Comparison of ENCODE assay signal across 8 mouse cellular contexts in the genomic region with DNA sequence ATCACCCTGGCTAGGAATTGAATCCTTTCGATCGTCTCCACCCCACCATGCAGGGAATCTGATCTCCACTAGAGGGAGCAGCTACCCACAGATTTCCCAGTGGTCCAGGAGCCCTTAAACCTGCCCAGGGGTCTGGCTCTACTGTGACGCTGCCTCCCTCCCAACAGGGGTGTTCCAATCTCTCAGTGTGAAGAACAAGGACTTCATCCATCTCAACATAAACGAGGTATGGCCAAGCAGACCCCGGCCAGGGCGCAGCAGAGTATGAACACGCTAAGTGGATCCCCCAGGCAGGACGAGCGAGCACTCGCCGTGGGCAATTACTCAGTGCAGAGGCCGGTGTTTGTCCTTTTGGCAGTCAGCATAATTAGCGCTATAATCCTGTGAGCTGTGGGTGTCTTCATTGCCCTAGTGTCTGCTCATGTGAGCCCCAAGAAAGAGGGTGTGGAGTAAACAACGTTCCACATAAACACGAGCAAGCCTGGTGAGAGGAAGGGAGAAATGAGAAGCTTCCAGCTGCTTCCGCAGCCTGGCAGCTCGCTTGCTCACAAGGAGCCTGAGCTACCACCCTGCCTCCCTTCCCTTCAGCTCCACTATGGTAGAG. TPM values are rescaled to one million over a fixed set of nuclear protein-coding genes. Genes with fewer than 3 reads are reported as not detected.
A peak's percentile ranks its signal among the peaks of the same experiment; 100 is the strongest.
DNase-seq lines count a peak whose midpoint lies in the region; ATAC-seq lines count a peak whose summit lies in the region.

No protein-coding gene starts in this region.

- H3K4me3 ChIP-seq in embryonic facial prominence, embryonic 14.5 days (ENCODE audit: low read depth, low read length), result peak overlapping the region; percentile 38
- peak overlapping the region; percentile 45 for H3K4me3 ChIP-seq in limb, embryonic 13.5 days
- peak overlapping the region; percentile 36 for H3K4me3 ChIP-seq in midbrain, embryonic 15.5 days

- H3K27me3 ChIP-seq in embryonic facial prominence, embryonic 14.5 days (replicated peaks; ENCODE audit: control insufficient read depth, insufficient read depth, low read length), result peaks cover 6% of the 10 kb centered on the region; the same call in 1 of the 2 replicates
- H3K27me3 ChIP-seq in limb, embryonic 13.5 days, result peaks cover 10% of the 10 kb centered on the region; the same call in 1 of the 2 replicates
- H3K27me3 ChIP-seq in midbrain, embryonic 15.5 days (replicated peaks), result no peaks in the 10 kb centered on the region

- no peaks in the 10 kb centered on the region for H3K36me3 ChIP-seq in embryonic facial prominence, embryonic 14.5 days (ENCODE audit: control insufficient read depth, insufficient read depth, low read length)
- H3K36me3 ChIP-seq in limb, embryonic 13.5 days, result no peaks in the 10 kb centered on the region
- H3K36me3 ChIP-seq in midbrain, embryonic 15.5 days (replicated peaks), result no peaks in the 10 kb centered on the region

- H3K4me2 ChIP-seq in embryonic facial prominence, embryonic 14.5 days (ENCODE audit: low read depth, low read length), result peak overlapping the region; percentile 72
- peak overlapping the region; percentile 73 for H3K4me2 ChIP-seq in limb, embryonic 13.5 days (replicated peaks)
- H3K4me2 ChIP-seq in midbrain, embryonic 15.5 days, result peak overlapping the region; percentile 55

- peak; percentile 37 for DNase-seq in 416B (ENCODE audit: low read depth)
- peak; percentile 47 to 59 for DNase-seq in adrenal gland, postnatal 4 days (ENCODE audit: low spot score in 2 of 2)
- DNase-seq in embryonic facial prominence, embryonic 14.5 days (ENCODE audit: low spot score), result peak; percentile 87
- peak; percentile 53 to 78 for DNase-seq in heart, adult 9 months (ENCODE audit: low spot score in 2 of 2)
- DNase-seq in kidney, adult 9 months, result peak; percentile 78
- DNase-seq in spleen, adult 18-20 months, result peak; percentile 29 to 60

- H3K9ac ChIP-seq in embryonic facial prominence, embryonic 14.5 days (ENCODE audit: low read depth, low read length), result peak overlapping the region; percentile 60
- H3K9ac ChIP-seq in limb, embryonic 13.5 days, result peak overlapping the region; percentile 67
- H3K9ac ChIP-seq in midbrain, embryonic 15.5 days, result peak overlapping the region; percentile 38

- no peak overlapping the region for H3K27ac ChIP-seq in embryonic facial prominence, embryonic 14.5 days (replicated peaks; ENCODE audit: low read depth, low read length)
- H3K27ac ChIP-seq in limb, embryonic 13.5 days, result no peak overlapping the region
- peak overlapping the region; percentile 40 for H3K27ac ChIP-seq in midbrain, embryonic 15.5 days

- WGBS in embryonic facial prominence, embryonic 14.5 days, result 12% methylated on average over 17 of the region's 17 CpGs
- 9% methylated on average over 17 of the region's 17 CpGs for WGBS in limb, embryonic 13.5 days
- 12% methylated on average over 17 of the region's 17 CpGs for WGBS in midbrain, embryonic 15.5 days

- ATAC-seq in embryonic facial prominence, embryonic 14.5 days (ENCODE audit: low read depth), result peak; percentile 88
- no peak; the same call in 1 of the 2 replicates for ATAC-seq in limb, embryonic 13.5 days (ENCODE audit: low FRiP score, low read depth)
- ATAC-seq in midbrain, embryonic 15.5 days (replicated peaks), result peak; percentile 78

- no peaks in the 10 kb centered on the region for H3K4me1 ChIP-seq in embryonic facial prominence, embryonic 14.5 days (ENCODE audit: control insufficient read depth, insufficient read depth, low read length)
- H3K4me1 ChIP-seq in limb, embryonic 13.5 days, result peaks cover 8% of the 10 kb centered on the region; the same call in 1 of the 2 replicates
- H3K4me1 ChIP-seq in midbrain, embryonic 15.5 days, result peaks cover 3% of the 10 kb centered on the region

- no peaks in the 10 kb centered on the region for H3K9me3 ChIP-seq in embryonic facial prominence, embryonic 14.5 days (ENCODE audit: control insufficient read depth, low read length)
- H3K9me3 ChIP-seq in limb, embryonic 13.5 days, result no peaks in the 10 kb centered on the region
- no peaks in the 10 kb centered on the region for H3K9me3 ChIP-seq in midbrain, embryonic 15.5 days

RNA-seq across cellular contexts. Expression of gene Capn9, which starts 41.5 kb away (rescaled TPM):
- under 1 TPM; 0.23 to 0.59 TPM for total RNA-seq in adrenal gland, postnatal 4 days (2021)
- 0.10 TPM in 1 of 2 replicates, not detected in the other for polyA plus RNA-seq in embryonic facial prominence, embryonic 14.5 days (2014; fragmentation: Nextera tagmentation; extraction: Ambion mirVana)
- 0.15 TPM in 1 of 2 replicates, not detected in the other for polyA plus RNA-seq in limb, embryonic 13.5 days (2015; fragmentation: Nextera tagmentation; extraction: Ambion mirVana)
- 0.14 TPM in 1 of 2 replicates, not detected in the other for polyA plus RNA-seq in midbrain, embryonic 15.5 days (2015; fragmentation: Nextera tagmentation; extraction: Ambion mirVana)

RNA-seq across cellular contexts. Expression of gene 2310022B05Rik, which starts 45.8 kb away (rescaled TPM):
- total RNA-seq in adrenal gland, postnatal 4 days (2021), result 10 to 100 TPM; 75.8 to 77.2 TPM
- polyA plus RNA-seq in embryonic facial prominence, embryonic 14.5 days (2014; fragmentation: Nextera tagmentation; extraction: Ambion mirVana), result 45.5 and 46.4 TPM in 2 replicates
- 26.7 and 30.2 TPM in 2 replicates for polyA plus RNA-seq in limb, embryonic 13.5 days (2015; fragmentation: Nextera tagmentation; extraction: Ambion mirVana)
- polyA plus RNA-seq in midbrain, embryonic 15.5 days (2015; fragmentation: Nextera tagmentation; extraction: Ambion mirVana), result 21.8 and 23.6 TPM in 2 replicates

RNA-seq across cellular contexts. Expression of gene Agt, which starts 47.9 kb away (rescaled TPM):
- total RNA-seq in adrenal gland, postnatal 4 days (2021), result 100 to 1,000 TPM in 1 of 2 experiments, 1 to 10 TPM in 1; 8.3 to 104 TPM
- 1.7 and 3.3 TPM in 2 replicates for polyA plus RNA-seq in embryonic facial prominence, embryonic 14.5 days (2014; fragmentation: Nextera tagmentation; extraction: Ambion mirVana)
- 0.42 and 0.48 TPM in 2 replicates for polyA plus RNA-seq in limb, embryonic 13.5 days (2015; fragmentation: Nextera tagmentation; extraction: Ambion mirVana)
- 0.62 and 0.96 TPM in 2 replicates for polyA plus RNA-seq in midbrain, embryonic 15.5 days (2015; fragmentation: Nextera tagmentation; extraction: Ambion mirVana)

Comparison
In these comparisons a context has a peak if more than half of its experiments do, and no peak if none do; other contexts are left out.
1. DNase-seq: peak in every context shown above with its lines; median percentile 87 in embryonic facial prominence, embryonic 14.5 days; 78 in kidney, adult 9 months; 66 in heart, adult 9 months; 53 in adrenal gland, postnatal 4 days; 44 in spleen, adult 18-20 months; 37 in 416B.